In the genomic region with DNA sequence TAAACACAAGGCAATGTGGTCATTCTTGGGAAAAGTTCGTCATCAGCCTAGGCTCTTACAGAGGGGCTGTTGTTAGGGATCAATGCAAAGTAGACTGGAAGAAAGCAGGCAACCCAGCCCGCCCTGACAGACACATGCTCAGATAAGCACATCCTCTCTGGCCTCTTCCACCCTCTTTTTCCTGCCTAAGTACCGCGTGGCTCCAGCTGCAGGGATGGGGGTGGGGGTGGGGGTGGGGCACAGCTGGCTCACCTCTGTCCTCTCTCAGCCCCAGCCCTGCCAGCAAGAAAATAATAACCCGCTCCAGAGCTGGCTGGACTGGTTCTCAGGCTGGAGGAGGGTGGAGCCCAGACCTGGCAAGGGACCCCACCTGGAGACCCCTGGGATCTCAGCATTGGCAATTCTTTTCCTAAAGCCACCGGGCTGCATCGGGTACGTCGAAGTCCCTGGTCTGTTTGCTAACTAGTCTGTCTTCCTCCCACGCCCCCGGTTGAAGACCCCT, we compare ENCODE assay signal across 8 mouse cellular contexts. TPM values are rescaled to one million over a fixed set of nuclear protein-coding genes. Genes with fewer than 3 reads are reported as not detected.
DNase-seq lines count a peak whose midpoint lies in the region; ATAC-seq and TF ChIP-seq lines count a peak whose summit lies in the region.

No protein-coding gene starts in this region.

- no peak for TF ChIP-seq EP300 in ES-Bruce4 (IDR thresholded peaks at IDR 0.05; ENCODE audit: insufficient read depth, low read depth, low read length)

- no peak overlapping the region; the same call in 1 of the 2 replicates for H3K27ac ChIP-seq in ES-Bruce4 (ENCODE audit: insufficient read depth, low read length)
- H3K27ac ChIP-seq in heart, embryonic 11.5 days (ENCODE audit: low read depth, low read length): peak overlapping the region; percentile 64
- H3K27ac ChIP-seq in olfactory bulb, adult 2 months (ENCODE audit: insufficient read depth, low read depth, low read length): no peak overlapping the region

- ATAC-seq in heart, embryonic 11.5 days (replicated peaks; ENCODE audit: insufficient number of reproducible peaks, low FRiP score, low TSS enrichment): peak; percentile 55

- H3K27me3 ChIP-seq in ES-Bruce4 (ENCODE audit: control insufficient read depth, insufficient read depth, low read length, poor library complexity, severe bottlenecking): no peaks in the 10 kb centered on the region
- no peaks in the 10 kb centered on the region for H3K27me3 ChIP-seq in heart, embryonic 11.5 days (ENCODE audit: control insufficient read depth, insufficient read depth, low read length)

- WGBS in heart, embryonic 11.5 days (ENCODE audit: insufficient replicate concordance): under 1% methylated on average over 11 of the region's 11 CpGs
- WGBS in olfactory bulb, adult 2 months: 3% methylated on average over 11 of the region's 11 CpGs

- no peaks in the 10 kb centered on the region for H3K36me3 ChIP-seq in ES-Bruce4 (ENCODE audit: control insufficient read depth, insufficient read depth, low read length, poor library complexity, severe bottlenecking)
- H3K36me3 ChIP-seq in heart, embryonic 11.5 days (ENCODE audit: control insufficient read depth, insufficient read depth, low read length): no peaks in the 10 kb centered on the region

- H3K9me3 ChIP-seq in ES-Bruce4 (replicated peaks; ENCODE audit: control insufficient read depth, insufficient read depth, low read length, poor library complexity, severe bottlenecking): no peaks in the 10 kb centered on the region
- H3K9me3 ChIP-seq in heart, embryonic 11.5 days (replicated peaks; ENCODE audit: control insufficient read depth, low read length): no peaks in the 10 kb centered on the region

- H3K9ac ChIP-seq in ES-Bruce4 (ENCODE audit: low read depth, poor library complexity, severe bottlenecking): peak overlapping the region; percentile 49
- H3K9ac ChIP-seq in heart, embryonic 11.5 days (ENCODE audit: low read depth, low read length): peak overlapping the region; percentile 71

- no peak for TF ChIP-seq POLR2A in ES-Bruce4 (IDR thresholded peaks at IDR 0.05; ENCODE audit: insufficient read depth, low read length)
- TF ChIP-seq POLR2A in olfactory bulb, adult 2 months (IDR thresholded peaks at IDR 0.05; ENCODE audit: insufficient read depth, low read depth, low read length): no peak

- peaks cover 2% of the 10 kb centered on the region for H3K4me1 ChIP-seq in ES-Bruce4 (ENCODE audit: control insufficient read depth, insufficient read depth, low read length)
- peaks cover 6% of the 10 kb centered on the region; the same call in 1 of the 2 replicates for H3K4me1 ChIP-seq in heart, embryonic 11.5 days (ENCODE audit: control insufficient read depth, insufficient read depth, low read length)
- peaks cover 12% of the 10 kb centered on the region for H3K4me1 ChIP-seq in olfactory bulb, adult 2 months (ENCODE audit: control insufficient read depth, insufficient read depth, low read length)

- DNase-seq in adipocyte (ENCODE audit: low spot score) (peak; percentile 72), liver (peak; percentile 38)
- DNase-seq in layer of hippocampus, adult 9-10 months (ENCODE audit: low spot score): no peak
- no peak for DNase-seq in retina, embryonic 14.5 days (ENCODE audit: low spot score)
- no peak for DNase-seq in T-cell, adult 2 months (ENCODE audit: low spot score)

- TF ChIP-seq CTCF in ES-Bruce4 (IDR thresholded peaks at IDR 0.05; ENCODE audit: low read depth, low read length): no peak
- TF ChIP-seq CTCF in olfactory bulb, adult 2 months (IDR thresholded peaks at IDR 0.05; ENCODE audit: insufficient read depth, low read depth, low read length): no peak

- H3K4me3 ChIP-seq in ES-Bruce4 (ENCODE audit: low read depth, low read length): peak overlapping the region; percentile 43
- H3K4me3 ChIP-seq in heart, embryonic 11.5 days (ENCODE audit: low read depth, low read length): peak overlapping the region; percentile 45
- H3K4me3 ChIP-seq in olfactory bulb, adult 2 months (ENCODE audit: insufficient read depth, low read depth, low read length): peak overlapping the region; percentile 38

- peak overlapping the region; percentile 70 for H3K4me2 ChIP-seq in heart, embryonic 11.5 days

RNA-seq across cellular contexts. Expression of gene Cdc42ep5, which starts 1.0 kb away (rescaled TPM):
- 28.1 and 33.8 TPM in 2 replicates for polyA plus RNA-seq in ES-Bruce4 (2011; ENCODE audit: insufficient read depth, insufficient read length, low read depth, missing spikeins)
- 27.9 and 32.1 TPM in 2 replicates for polyA plus RNA-seq in heart, embryonic 11.5 days (2014; fragmentation: Nextera tagmentation; extraction: Ambion mirVana)
- polyA plus RNA-seq in olfactory bulb, adult 2 months (2012; ENCODE audit: insufficient read depth, insufficient read length, low replicate concordance, missing spikeins): not detected in 2 replicates

RNA-seq across cellular contexts. Expression of gene Leng9, which starts 13.4 kb away (rescaled TPM):
- 0.53 and 0.73 TPM in 2 replicates for polyA plus RNA-seq in ES-Bruce4 (2011; ENCODE audit: insufficient read depth, insufficient read length, low read depth, missing spikeins)
- polyA plus RNA-seq in heart, embryonic 11.5 days (2014; fragmentation: Nextera tagmentation; extraction: Ambion mirVana): 1.4 TPM in 2 replicates
- not detected in 2 replicates for polyA plus RNA-seq in olfactory bulb, adult 2 months (2012; ENCODE audit: insufficient read depth, insufficient read length, low replicate concordance, missing spikeins)

RNA-seq across cellular contexts. Expression of gene Leng8, which starts 26.8 kb away (rescaled TPM):
- polyA plus RNA-seq in ES-Bruce4 (2011; ENCODE audit: insufficient read depth, insufficient read length, low read depth, missing spikeins): 96.3 and 98.5 TPM in 2 replicates
- 42.1 and 42.6 TPM in 2 replicates for polyA plus RNA-seq in heart, embryonic 11.5 days (2014; fragmentation: Nextera tagmentation; extraction: Ambion mirVana)
- 552 and 558 TPM in 2 replicates for polyA plus RNA-seq in olfactory bulb, adult 2 months (2012; ENCODE audit: insufficient read depth, insufficient read length, low replicate concordance, missing spikeins)

RNA-seq across cellular contexts. Expression of gene Ttyh1, which starts 44.4 kb away (rescaled TPM):
- polyA plus RNA-seq in ES-Bruce4 (2011; ENCODE audit: insufficient read depth, insufficient read length, low read depth, missing spikeins): 22.1 and 25.0 TPM in 2 replicates
- polyA plus RNA-seq in heart, embryonic 11.5 days (2014; fragmentation: Nextera tagmentation; extraction: Ambion mirVana): 0.70 and 0.87 TPM in 2 replicates
- polyA plus RNA-seq in olfactory bulb, adult 2 months (2012; ENCODE audit: insufficient read depth, insufficient read length, low replicate concordance, missing spikeins): 162 and 238 TPM in 2 replicates

Comparison
In these comparisons a context has a peak if more than half of its experiments do, and no peak if none do; other contexts are left out.
1. DNase-seq: peak in adipocyte (single experiment) and liver (single experiment); none in layer of hippocampus, adult 9-10 months (single experiment), retina, embryonic 14.5 days (single experiment) and T-cell, adult 2 months (single experiment).
2. RNA of gene Cdc42ep5, which starts 1.0 kb away (polyA plus RNA-seq): 28.1 to 33.8 TPM in ES-Bruce4 and 27.9 to 32.1 TPM in heart, embryonic 11.5 days; not detected in olfactory bulb, adult 2 months; every median in the first group is over 10 times any median in the second.
3. Peak in every context shown above with its lines, with median percentiles within 50 percentile points of each other: H3K4me3 ChIP-seq.